In genomic region chr6:139108263-139108662, GRCm38 (mm10) we compare ENCODE assay signal across 32 mouse cellular contexts.
"Had no signal": no experiment of that assay in that cellular context is flagged by ENCODE, and none has a peak within 500 bp of the region (broad histone marks: within the 10 kb centered on the region; RNA-seq: fewer than 3 reads in every experiment).

No protein-coding gene starts in this region.

- H3K9me3 ChIP-seq: limb, embryonic 10.5 days; limb, embryonic 12.5 days; limb, embryonic 13.5 days; limb, embryonic 15.5 days; liver, embryonic 12.5 days; liver, embryonic 13.5 days; liver, embryonic 15.5 days; lung, embryonic 15.5 days; midbrain, embryonic 10.5 days; midbrain, embryonic 12.5 days; midbrain, embryonic 13.5 days; midbrain, embryonic 15.5 days; neural tube, embryonic 12.5 days had no signal

- H3K4me1 ChIP-seq: limb, embryonic 10.5 days; limb, embryonic 12.5 days; limb, embryonic 13.5 days; limb, embryonic 15.5 days; liver, embryonic 12.5 days; liver, embryonic 13.5 days; liver, embryonic 15.5 days; lung, embryonic 15.5 days; megakaryocyte, embryonic 14.5 days; midbrain, embryonic 10.5 days; midbrain, embryonic 12.5 days; midbrain, embryonic 13.5 days; midbrain, embryonic 15.5 days; neural tube, embryonic 12.5 days had no signal

- H3K9ac ChIP-seq: limb, embryonic 12.5 days; limb, embryonic 13.5 days; limb, embryonic 15.5 days; liver, embryonic 12.5 days; liver, embryonic 13.5 days; liver, embryonic 14.5 days; liver, embryonic 15.5 days; liver, postnatal 0 days; lung, embryonic 14.5 days; lung, embryonic 15.5 days; midbrain, embryonic 12.5 days; midbrain, embryonic 13.5 days; midbrain, embryonic 15.5 days; neural tube, embryonic 12.5 days had no signal

- H3K36me3 ChIP-seq: limb, embryonic 10.5 days; limb, embryonic 12.5 days; limb, embryonic 13.5 days; limb, embryonic 15.5 days; liver, embryonic 12.5 days; liver, embryonic 13.5 days; liver, embryonic 15.5 days; lung, embryonic 15.5 days; midbrain, embryonic 10.5 days; midbrain, embryonic 12.5 days; midbrain, embryonic 13.5 days; midbrain, embryonic 15.5 days; neural tube, embryonic 12.5 days had no signal

- H3K27me3 ChIP-seq: limb, embryonic 12.5 days; limb, embryonic 13.5 days; limb, embryonic 15.5 days; liver, embryonic 12.5 days; liver, embryonic 13.5 days; liver, embryonic 15.5 days; lung, embryonic 15.5 days; megakaryocyte, embryonic 14.5 days; midbrain, embryonic 12.5 days; midbrain, embryonic 13.5 days; midbrain, embryonic 15.5 days; neural tube, embryonic 12.5 days had no signal

- ATAC-seq: liver, embryonic 12.5 days; liver, postnatal 0 days; lung, postnatal 0 days; midbrain, embryonic 13.5 days; midbrain, embryonic 15.5 days; midbrain, embryonic 16.5 days had no signal

- H3K4me3 ChIP-seq: limb, embryonic 10.5 days; limb, embryonic 12.5 days; limb, embryonic 13.5 days; limb, embryonic 15.5 days; liver, embryonic 12.5 days; liver, embryonic 13.5 days; liver, embryonic 15.5 days; lung, embryonic 15.5 days; megakaryocyte, embryonic 14.5 days; midbrain, embryonic 10.5 days; midbrain, embryonic 12.5 days; midbrain, embryonic 13.5 days; midbrain, embryonic 15.5 days; myocyte; neural tube, embryonic 12.5 days had no signal

- H3K4me2 ChIP-seq: limb, embryonic 12.5 days; limb, embryonic 13.5 days; limb, embryonic 15.5 days; liver, embryonic 11.5 days; liver, embryonic 12.5 days; liver, embryonic 13.5 days; liver, embryonic 15.5 days; lung, embryonic 14.5 days; lung, embryonic 15.5 days; midbrain, embryonic 11.5 days; midbrain, embryonic 12.5 days; midbrain, embryonic 13.5 days; midbrain, embryonic 15.5 days; neural tube, embryonic 12.5 days had no signal

- H3K27ac ChIP-seq: limb, embryonic 10.5 days; limb, embryonic 12.5 days; limb, embryonic 13.5 days; limb, embryonic 15.5 days; liver, embryonic 12.5 days; liver, embryonic 13.5 days; liver, embryonic 14.5 days; liver, embryonic 15.5 days; lung, embryonic 15.5 days; macrophage; midbrain, embryonic 10.5 days; midbrain, embryonic 12.5 days; midbrain, embryonic 13.5 days; midbrain, embryonic 15.5 days; neural tube, embryonic 12.5 days had no signal

- DNase-seq: left cerebral cortex, postnatal 4 days; liver; liver, embryonic 13.5 days; liver, postnatal 0 days; lung, adult 18-20 months; lung, adult 2 months; lung, embryonic 14.5 days; lung, postnatal 10 days; lung, postnatal 14 days; lung, postnatal 36 days; lung, postnatal 4 days; midbrain, embryonic 14.5 days had no signal
